Mouse (Mus musculus) hindbrain, embryonic 10.5 days (tissue): ENCODE data around the gene Khnyn. TPM values are rescaled to one million over a fixed set of nuclear protein-coding genes. Genes with fewer than 3 reads are reported as not detected.

ENCODE experiments used
- DNase-seq: peaks from one replicate; pipeline ENCODE4 v3.0.0-alpha.2; 2017; ENCODE audit warnings: low spot score
- H3K27ac ChIP-seq: fragments of 300-500 bp; sonication (generic); 2 replicates; pipeline ENCODE4 v1.5.1; 2016; ENCODE audit warnings: mild to moderate bottlenecking, moderate library complexity
- H3K27me3 ChIP-seq: fragments of 300-500 bp; sonication (generic); 2 replicates; pipeline ENCODE4 v1.6.1; 2016; ENCODE audit warnings: mild to moderate bottlenecking; ENCODE audit not compliant: poor library complexity, insufficient read depth, severe bottlenecking
- H3K36me3 ChIP-seq: fragments of 300-500 bp; sonication (generic); 2 replicates; pipeline ENCODE4 v1.6.1; 2016; ENCODE audit warnings: mild to moderate bottlenecking, moderate library complexity
- H3K4me1 ChIP-seq: fragments of 300-500 bp; sonication (generic); replicated peaks from 2 replicates; pipeline ENCODE4 v1.6.1; 2016; ENCODE audit warnings: mild to moderate bottlenecking
- H3K4me3 ChIP-seq: fragments of 300-500 bp; sonication (generic); 2 replicates; pipeline ENCODE4 v1.5.1; 2016; ENCODE audit warnings: mild to moderate bottlenecking, moderate library complexity
- H3K9me3 ChIP-seq: fragments of 300-500 bp; sonication (generic); 2 replicates; pipeline ENCODE4 v1.6.1; 2016; ENCODE audit warnings: mild to moderate bottlenecking, moderate library complexity
- WGBS: fragments of 180-500 bp; shearing (Covaris S2); methylation state at CpG from one replicate; pipeline ENCODE4 v1.1.7; 2016; 5-methylcytosine and 5-hydroxymethylcytosine counted together
- polyA plus RNA-seq: library from polyadenylated mRNA; unstranded; fragments of >200 nt; fragmentation: Nextera tagmentation; extraction: Ambion mirVana; gene quantifications from 2 replicates; pipeline ENCODE4 v1.2.1, GENCODE M21; 2016

Khnyn gene
- polyA plus RNA-seq, result 21.4 and 24.2 TPM in 2 replicates

- WGBS, result under 1% methylated on average over 30 of the region's 30 CpGs
Measured at GRCm38 (mm10) chr14:55884713-55885113, at the start of gene Khnyn. Gene Khnyn, plus strand, starts transcription at chr14:55884947.

GRCm38 (mm10) chr14:55838312-55838711, 46.4 kb upstream of the Khnyn start:
- no peaks in the 10 kb centered on the region; the same call in 1 of the 2 replicates for H3K36me3 ChIP-seq
- H3K27me3 ChIP-seq, result no peaks in the 10 kb centered on the region
- 87% methylated on average over 5 of the region's 5 CpGs for WGBS
- H3K4me3 ChIP-seq, result no peak overlapping the region
- no peak overlapping the region for H3K27ac ChIP-seq
- no peak for DNase-seq
- H3K9me3 ChIP-seq, result no peaks in the 10 kb centered on the region
- peaks cover 32% of the 10 kb centered on the region; the same call in 1 of the 2 replicates for H3K4me1 ChIP-seq

More at GRCm38 (mm10) chr14:55884713-55885113, at the start of gene Khnyn:
- peak within 1 kb of the TSS; percentile 93 for H3K4me3 ChIP-seq
- peaks cover 36% of the 10 kb centered on the region for H3K36me3 ChIP-seq
- H3K4me1 ChIP-seq, result peaks cover 50% of the 10 kb centered on the region
- DNase-seq, result peak; percentile 91
- H3K27ac ChIP-seq, result peak within 1 kb of the TSS; percentile 97
- no peaks in the 10 kb centered on the region for H3K9me3 ChIP-seq
- H3K27me3 ChIP-seq, result peaks cover 3% of the 10 kb centered on the region; the same call in 1 of the 2 replicates

GRCm38 (mm10) chr14:55838740-55839139, 46.0 kb upstream of the Khnyn start:
- 85% methylated on average over 4 of the region's 4 CpGs for WGBS
- no peaks in the 10 kb centered on the region for H3K27me3 ChIP-seq
- H3K9me3 ChIP-seq, result no peaks in the 10 kb centered on the region
- no peaks in the 10 kb centered on the region; the same call in 1 of the 2 replicates for H3K36me3 ChIP-seq
- H3K27ac ChIP-seq, result no peak overlapping the region
- no peak overlapping the region for H3K4me3 ChIP-seq
- peaks cover 32% of the 10 kb centered on the region; the same call in 1 of the 2 replicates for H3K4me1 ChIP-seq
- no peak for DNase-seq

GRCm38 (mm10) chr14:55840853-55841366, 43.8 kb upstream of the Khnyn start:
- peak; percentile 31 for DNase-seq
- H3K27me3 ChIP-seq, result no peaks in the 10 kb centered on the region
- no peak overlapping the region for H3K4me3 ChIP-seq
- 56% methylated on average over 4 of the region's 4 CpGs for WGBS
- H3K4me1 ChIP-seq, result peaks cover 23% of the 10 kb centered on the region; the same call in 1 of the 2 replicates
- no peaks in the 10 kb centered on the region for H3K36me3 ChIP-seq
- H3K27ac ChIP-seq, result no peak overlapping the region
- no peaks in the 10 kb centered on the region for H3K9me3 ChIP-seq

- no peaks in the 10 kb centered on the region for H3K9me3 ChIP-seq
- no peaks in the 10 kb centered on the region for H3K36me3 ChIP-seq
- no peak overlapping the region for H3K4me3 ChIP-seq
- DNase-seq, result no peak
- no peak overlapping the region for H3K27ac ChIP-seq
- 77% methylated on average over 4 of the region's 4 CpGs for WGBS
- peaks cover 19% of the 10 kb centered on the region; the same call in 1 of the 2 replicates for H3K4me1 ChIP-seq
- no peaks in the 10 kb centered on the region for H3K27me3 ChIP-seq
Measured at GRCm38 (mm10) chr14:55842794-55843193, 42.0 kb upstream of the Khnyn start.

- Histone ChIP-seq H3K4me3 (no peak overlapping the region), H3K4me1 (peaks cover 3% of the 10 kb centered on the region; the same call in 1 of the 2 replicates), H3K27ac (no peak overlapping the region), H3K9me3 (no peaks in the 10 kb centered on the region), H3K27me3 (no peaks in the 10 kb centered on the region), H3K36me3 (no peaks in the 10 kb centered on the region)
- no peak for DNase-seq
- 77% methylated on average over 9 of the region's 9 CpGs for WGBS
Measured at GRCm38 (mm10) chr14:55845506-55846294, 39.0 kb upstream of the Khnyn start.

GRCm38 (mm10) chr14:55850885-55851284, 33.9 kb upstream of the Khnyn start:
- no peaks in the 10 kb centered on the region for H3K36me3 ChIP-seq
- no peak for DNase-seq
- no peak overlapping the region for H3K27ac ChIP-seq
- no peaks in the 10 kb centered on the region for H3K9me3 ChIP-seq
- peaks cover 43% of the 10 kb centered on the region for H3K4me1 ChIP-seq
- H3K4me3 ChIP-seq, result no peak overlapping the region
- 70% methylated on average over 6 of the region's 6 CpGs for WGBS
- H3K27me3 ChIP-seq, result no peaks in the 10 kb centered on the region

GRCm38 (mm10) chr14:55852646-55853551, 31.8 kb upstream of the Khnyn start:
- peaks cover 61% of the 10 kb centered on the region for H3K4me1 ChIP-seq

GRCm38 (mm10) chr14:55853621-55854285, 31.0 kb upstream of the Khnyn start, which contains the start of gene Nynrin:
Gene Nynrin, plus strand, starts transcription at chr14:55854010.
- peaks cover 16% of the 10 kb centered on the region for H3K36me3 ChIP-seq
- peak; percentile 87 for DNase-seq
- peak within 1 kb of the TSS; percentile 96 for H3K27ac ChIP-seq
- no peaks in the 10 kb centered on the region for H3K9me3 ChIP-seq
- under 1% methylated on average over 33 of the region's 33 CpGs for WGBS
- no peaks in the 10 kb centered on the region for H3K27me3 ChIP-seq
- H3K4me1 ChIP-seq, result peaks cover 65% of the 10 kb centered on the region
- peak within 1 kb of the TSS; percentile 74 for H3K4me3 ChIP-seq

More at GRCm38 (mm10) chr14:55852646-55853551, 31.8 kb upstream of the Khnyn start:
- H3K9me3 ChIP-seq, result no peaks in the 10 kb centered on the region
- peak overlapping the region; percentile 96 for H3K27ac ChIP-seq
- no peaks in the 10 kb centered on the region for H3K27me3 ChIP-seq
- peak; percentile 79 for DNase-seq
- H3K4me3 ChIP-seq, result peak overlapping the region; percentile 74
- H3K36me3 ChIP-seq, result peaks cover 10% of the 10 kb centered on the region
- 3% methylated on average over 11 of the region's 11 CpGs for WGBS

GRCm38 (mm10) chr14:55854406-55855100, 30.2 kb upstream of the Khnyn start:
- Histone ChIP-seq H3K9me3 (no peaks in the 10 kb centered on the region), H3K36me3 (peaks cover 22% of the 10 kb centered on the region), H3K27me3 (no peaks in the 10 kb centered on the region), H3K4me3 (peak overlapping the region; percentile 74), H3K4me1 (peaks cover 71% of the 10 kb centered on the region), H3K27ac (peak overlapping the region; percentile 96)
- 0% methylated on average over 9 of the region's 9 CpGs for WGBS
- no peak for DNase-seq

GRCm38 (mm10) chr14:55855101-55855561, 29.6 kb upstream of the Khnyn start:
- Histone ChIP-seq H3K27ac (peak overlapping the region; percentile 96), H3K36me3 (peaks cover 22% of the 10 kb centered on the region), H3K4me1 (peaks cover 71% of the 10 kb centered on the region), H3K4me3 (peak overlapping the region; percentile 74), H3K27me3 (no peaks in the 10 kb centered on the region), H3K9me3 (no peaks in the 10 kb centered on the region)
- 3% methylated on average over 4 of the region's 4 CpGs for WGBS
- peak; percentile 60 for DNase-seq
